Mouse (Mus musculus) c-Kit-positive CD71-negative TER-119-negative erythroid progenitor cells, embryonic 14.5 days (primary cell): ENCODE data around the gene Ccdc162.
"Not testable (repeated sequence)": the region's sequence is repeated elsewhere in the genome, so short reads cannot be mapped to it uniquely, and the experiment has no call there.

Source experiments
- DNase-seq: peaks from one replicate; pipeline ENCODE4 v3.0.0-alpha.2; 2013; ENCODE audit warnings: low read depth

Gene Ccdc162

DNA sequence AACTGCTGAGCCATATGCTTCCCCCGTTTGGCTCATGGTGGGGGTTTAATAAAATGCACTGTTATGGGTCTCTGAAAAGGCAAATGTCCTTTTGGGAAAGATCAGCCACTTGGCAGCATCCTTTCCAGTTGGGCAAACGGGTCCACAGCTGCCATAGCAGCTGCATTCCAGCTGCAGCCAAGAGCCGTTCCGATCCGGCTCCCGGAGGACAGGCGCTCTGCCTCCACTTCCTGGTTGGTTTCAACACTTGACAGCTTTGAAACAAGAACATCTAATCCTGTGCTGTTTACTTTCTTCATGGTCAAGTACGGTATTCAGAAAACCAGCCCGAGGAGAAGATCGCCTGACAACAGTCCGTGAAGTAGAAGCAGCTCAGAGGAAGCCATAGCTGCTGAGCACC, 19.4 kb downstream of the Ccdc162 start:
- no peak for DNase-seq

DNA sequence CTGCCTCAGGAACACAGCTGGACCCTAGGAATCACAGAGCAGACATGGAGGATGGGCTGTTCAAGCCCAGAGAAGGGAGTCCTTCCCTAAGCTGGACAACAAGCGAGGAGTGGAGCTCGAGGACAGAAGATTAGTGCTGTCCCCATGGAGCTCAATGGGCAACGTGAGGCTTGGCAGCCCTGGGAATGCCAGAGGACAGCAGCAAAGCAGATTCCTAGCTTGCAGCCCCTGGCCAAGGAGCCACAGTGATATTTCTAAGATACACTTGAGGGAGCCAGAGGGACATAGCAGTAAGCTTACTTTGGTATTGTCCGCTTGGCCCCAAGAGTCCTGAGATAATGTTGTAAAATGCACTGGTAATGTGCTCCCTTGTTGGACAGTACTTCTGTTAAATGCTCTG, 25.5 kb downstream of the Ccdc162 start:
- DNase-seq = no peak

DNA sequence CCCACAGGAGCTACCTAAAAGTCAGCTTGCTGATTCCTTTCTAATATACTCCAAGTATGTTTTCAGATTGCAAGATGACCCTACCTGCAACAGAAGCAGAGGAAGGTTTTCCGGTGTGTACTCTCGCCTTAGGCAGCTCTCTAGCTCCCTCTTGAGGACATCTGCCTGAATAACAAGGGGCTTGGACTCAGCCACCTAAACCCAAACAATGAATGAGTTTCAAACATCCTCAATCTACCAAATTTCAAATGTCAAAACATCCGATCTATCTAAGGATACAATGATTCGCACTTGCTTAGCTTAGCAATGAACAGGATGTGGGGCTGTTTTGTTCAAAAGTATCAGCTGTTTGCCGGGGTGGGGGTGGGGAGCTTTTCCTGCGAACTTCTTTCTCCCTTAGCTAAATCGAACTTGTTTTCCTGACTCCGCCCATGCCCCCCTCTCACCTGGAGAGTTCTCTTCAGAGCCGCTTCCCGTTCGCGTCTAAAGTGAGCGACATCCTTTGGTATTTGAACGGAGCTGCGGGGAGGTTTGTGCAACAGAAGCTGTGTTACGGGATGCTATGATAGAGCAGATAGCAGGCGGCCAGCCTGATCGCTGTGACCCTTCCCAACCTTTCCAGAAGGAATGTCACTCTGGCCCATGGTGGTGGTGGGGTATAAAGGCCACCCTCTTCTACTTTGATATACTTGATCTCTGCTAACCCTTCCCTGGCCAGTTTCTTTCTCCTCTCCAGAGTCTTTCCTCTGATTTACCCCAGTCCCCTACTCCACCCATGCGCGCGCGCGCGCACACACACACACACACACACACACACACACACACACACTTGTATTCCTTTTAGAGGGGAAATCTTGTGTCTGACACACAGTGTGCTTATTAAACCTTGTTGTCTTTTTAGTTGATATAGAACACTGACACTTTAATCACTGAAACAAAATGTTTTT, 26.2 kb downstream of the Ccdc162 start:
- DNase-seq = peak; percentile 74

DNA sequence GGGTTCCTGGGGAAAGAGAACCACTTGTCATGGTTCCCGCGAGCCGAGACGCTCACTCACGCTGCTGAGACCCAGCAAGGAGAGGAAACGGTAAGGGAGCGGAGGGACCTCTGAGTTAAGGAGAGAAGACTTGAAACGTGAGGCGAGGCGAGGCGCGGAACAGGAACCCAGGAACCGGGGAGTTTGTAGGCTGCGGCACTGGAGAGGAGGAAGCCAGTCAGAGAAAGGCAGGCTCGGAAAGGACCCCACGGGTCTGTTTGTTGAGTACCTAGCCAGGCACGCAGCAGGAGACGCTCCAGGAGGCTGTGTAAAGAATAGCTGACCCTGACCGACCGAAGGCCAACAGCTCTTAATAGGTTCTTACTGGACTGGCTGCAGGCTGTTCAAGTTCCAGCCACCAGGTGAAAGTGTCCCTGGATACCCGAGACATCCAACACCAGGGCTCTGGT, 31.9 kb downstream of the Ccdc162 start:
- DNase-seq = no peak

DNA sequence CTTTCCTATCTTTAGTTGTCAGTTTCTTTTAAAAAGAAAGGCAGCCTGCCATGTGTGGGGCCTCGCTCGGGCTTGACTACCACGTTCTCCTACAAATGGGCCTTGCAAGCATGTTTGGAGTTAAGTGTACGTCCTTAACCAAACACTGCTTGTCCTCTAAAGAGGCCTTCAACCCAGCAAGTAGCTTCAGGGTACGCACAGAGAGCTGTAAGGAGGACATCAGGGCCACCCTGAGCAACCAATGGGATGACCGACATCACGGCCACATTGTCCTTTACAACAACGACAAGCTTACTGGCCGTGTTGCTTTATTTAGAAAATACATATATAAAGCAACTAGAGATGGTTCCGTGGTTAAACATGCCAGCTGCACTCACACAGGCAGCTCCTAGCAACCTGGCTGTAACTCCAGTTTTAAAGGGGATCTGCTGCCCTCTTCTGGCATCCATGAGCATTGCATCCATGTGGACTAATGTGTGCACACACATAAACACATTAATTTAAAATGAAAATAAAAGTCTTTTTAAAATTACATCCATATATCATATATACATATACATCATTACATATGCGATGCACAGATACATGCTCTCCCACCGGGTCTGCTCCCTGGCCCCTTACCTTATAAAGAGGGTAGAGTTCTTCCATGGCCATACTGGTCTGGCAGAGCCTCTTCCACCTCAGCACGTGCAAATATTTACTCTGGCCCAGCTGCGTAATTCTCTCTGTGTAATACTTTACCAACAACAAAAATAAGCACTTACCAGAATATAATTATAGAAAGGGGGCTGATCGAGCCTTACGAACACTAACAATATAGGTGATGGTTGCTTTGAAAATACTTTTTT, 33.7 kb downstream of the Ccdc162 start:
- peak; percentile 77 for DNase-seq

DNA sequence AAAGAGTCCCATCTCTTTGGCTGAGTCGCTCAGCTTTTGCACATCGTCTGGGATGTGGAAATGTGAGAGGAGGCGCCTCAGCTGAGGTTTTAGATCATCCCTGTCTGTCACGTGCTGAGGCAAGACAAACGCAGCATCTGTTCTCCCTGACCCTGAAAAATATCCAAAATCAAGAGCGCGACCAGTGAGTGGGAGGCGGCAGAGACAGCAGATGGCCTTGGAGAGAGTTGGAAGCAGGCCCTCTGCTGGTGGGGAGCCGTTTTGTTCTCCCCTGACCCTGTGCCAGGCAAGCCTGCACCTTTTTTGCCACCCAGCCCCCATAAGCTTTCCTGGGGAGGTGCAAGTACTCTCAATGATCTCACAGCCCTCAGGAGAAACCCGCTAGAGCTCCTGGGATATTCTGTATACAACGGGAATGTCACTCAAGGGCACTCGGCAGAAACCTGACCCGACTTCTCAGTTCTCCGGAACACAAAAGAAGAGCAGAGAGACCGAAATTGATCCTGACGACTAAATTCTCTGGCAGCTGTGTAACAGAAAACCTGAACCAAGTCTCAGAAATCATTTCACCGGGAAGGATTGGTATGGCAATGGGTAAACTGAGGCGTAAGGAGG, 37.6 kb downstream of the Ccdc162 start:
- peak; percentile 39 for DNase-seq

DNA sequence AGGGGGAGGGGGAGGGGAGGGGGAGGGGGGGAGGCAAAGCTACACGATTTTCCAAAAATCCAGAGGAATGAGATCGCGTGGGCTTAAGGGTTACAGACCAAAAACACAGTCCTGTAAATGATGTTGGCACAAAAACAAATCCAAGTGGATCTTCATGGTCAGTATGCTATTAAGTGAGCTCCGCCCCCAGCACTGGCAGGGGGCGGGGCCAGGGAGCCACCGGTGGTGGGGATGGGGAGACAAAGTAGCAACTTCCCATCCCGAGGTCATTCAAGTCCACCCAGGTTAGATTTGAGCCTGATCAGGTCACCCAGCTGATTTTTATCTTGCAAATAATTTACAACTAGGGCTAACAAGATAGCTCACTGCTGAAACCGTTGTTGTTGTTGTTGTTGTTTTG, 39.0 kb downstream of the Ccdc162 start:
- no peak for DNase-seq

DNA sequence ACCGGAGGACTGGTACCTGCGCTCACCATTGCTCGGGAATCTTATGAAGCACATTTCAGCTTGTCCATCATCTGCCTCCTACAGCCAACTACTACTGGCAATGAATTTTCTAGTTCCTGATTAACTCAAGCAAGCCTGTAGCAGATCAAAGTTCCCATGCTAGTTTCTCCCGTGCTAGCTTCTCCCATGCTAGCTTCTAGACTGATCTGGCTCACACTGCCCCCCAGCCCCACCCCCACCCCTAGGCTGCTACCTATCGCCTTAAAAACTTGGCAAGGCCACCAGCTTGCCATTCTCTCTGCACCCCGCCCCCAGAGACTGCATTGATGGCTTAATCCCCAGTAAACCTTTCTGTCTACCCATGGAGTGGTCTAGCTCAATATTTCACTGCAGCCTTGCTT, 39.8 kb downstream of the Ccdc162 start:
- no peak for DNase-seq

DNA sequence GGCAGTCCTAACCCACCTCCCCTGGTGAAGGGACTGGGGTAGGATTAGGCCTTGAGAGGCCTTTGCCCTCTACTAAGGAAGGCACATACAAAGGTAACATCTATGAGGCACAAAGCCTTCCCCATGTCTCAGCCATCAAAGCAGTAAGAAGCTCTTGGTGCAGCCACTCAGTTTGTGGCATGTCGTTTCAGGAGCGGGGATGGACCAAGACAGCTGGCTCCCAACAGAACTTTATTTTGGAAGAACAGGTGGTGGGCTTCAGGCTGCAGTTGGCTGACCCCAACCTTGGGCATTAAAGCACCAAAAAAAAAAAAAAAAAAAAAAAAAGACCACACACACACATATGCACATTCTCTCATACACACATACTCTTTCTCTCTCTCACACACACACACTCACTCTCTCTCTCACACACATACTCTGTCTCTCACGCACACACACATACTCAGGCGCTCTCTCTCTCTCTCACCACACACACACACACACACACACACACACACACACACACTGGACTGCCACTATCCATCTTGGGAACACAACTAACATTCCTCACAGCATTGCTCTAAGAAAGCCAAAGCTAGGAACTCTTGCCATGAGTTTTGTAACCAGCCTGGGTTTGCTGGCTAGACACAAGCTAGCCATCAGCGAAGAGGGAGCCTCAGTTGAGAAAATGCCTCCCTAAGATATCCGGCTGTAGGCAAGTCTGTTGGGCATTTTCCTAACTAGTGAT, 40.4 kb downstream of the Ccdc162 start:
- DNase-seq = no peak

DNA sequence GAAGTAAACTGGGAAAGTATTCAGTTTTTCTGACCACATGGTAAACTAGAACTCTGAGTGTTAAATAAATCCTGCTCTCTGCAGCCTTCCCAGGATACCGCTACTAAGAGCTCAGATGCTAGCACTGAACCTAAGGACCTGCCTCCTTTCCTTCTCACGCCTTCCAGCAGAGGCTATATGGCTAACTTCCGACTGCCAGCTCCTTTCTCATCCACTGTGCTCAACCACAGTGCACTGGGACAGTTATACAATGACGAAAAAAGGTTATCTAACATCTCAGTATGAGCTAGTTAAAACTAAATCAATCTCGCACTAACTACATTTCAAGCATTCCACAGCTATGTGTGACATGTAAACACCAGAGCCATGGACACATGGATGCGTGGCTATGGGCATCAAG, 41.2 kb downstream of the Ccdc162 start:
- DNase-seq = no peak

DNA sequence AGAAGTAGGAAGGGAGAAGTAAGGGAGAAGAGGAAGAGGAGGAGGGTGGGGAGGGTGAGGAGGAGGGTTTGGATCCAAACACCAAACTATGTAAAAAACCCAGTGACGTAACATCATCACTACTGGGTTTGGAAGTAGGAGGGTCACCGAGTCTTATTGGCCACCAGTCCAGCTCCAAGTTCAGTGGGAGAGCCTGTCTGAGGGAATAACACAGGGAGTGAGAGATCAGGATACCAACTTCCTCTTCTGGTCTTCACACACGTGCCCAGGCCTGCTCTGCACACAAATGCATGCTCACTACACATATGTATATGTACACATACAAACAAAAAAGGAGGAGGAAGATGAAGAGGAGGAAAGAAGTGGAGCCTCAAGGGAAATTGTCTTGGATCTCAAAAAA, 42.1 kb downstream of the Ccdc162 start:
- no peak for DNase-seq

DNA sequence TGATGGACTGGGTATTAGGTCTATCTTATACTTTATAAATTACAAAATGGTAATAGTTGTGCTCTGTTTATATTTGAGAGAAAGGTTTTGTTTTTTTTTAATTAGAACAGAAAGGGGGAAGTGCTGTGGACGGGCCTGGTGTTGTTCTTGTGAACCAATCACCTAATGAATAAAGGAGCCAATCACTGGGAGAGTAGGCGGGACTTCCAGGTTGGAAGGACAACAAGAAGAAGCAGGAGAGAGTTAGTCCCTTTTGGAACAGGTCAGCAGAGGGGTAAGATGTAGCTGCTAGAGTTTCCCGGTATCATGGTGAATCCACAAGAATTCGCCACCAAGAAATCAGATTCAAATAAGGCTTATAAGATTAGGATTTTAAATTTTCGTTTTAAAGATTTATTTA, 46.2 kb downstream of the Ccdc162 start:
- no peak for DNase-seq

DNA sequence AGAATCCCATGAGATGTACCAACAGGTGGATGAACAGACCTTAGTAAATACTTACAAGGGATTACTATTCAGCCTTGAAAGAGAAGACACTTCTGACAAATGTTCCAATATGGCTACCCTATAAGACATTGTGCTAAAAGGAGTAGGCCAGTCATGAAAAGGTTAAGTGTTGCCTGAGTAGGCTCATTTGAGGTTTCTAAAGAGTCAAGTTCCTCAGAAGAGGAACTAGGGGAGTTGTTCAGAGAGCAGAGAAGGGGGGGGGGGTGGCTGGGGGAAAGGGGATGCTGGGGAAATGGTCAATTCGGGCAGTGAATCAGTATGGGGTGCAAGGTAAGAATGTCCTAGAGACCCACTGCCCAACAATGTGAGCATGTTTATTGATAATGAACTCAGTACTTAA, 50.9 kb downstream of the Ccdc162 start:
- no peak for DNase-seq

DNA sequence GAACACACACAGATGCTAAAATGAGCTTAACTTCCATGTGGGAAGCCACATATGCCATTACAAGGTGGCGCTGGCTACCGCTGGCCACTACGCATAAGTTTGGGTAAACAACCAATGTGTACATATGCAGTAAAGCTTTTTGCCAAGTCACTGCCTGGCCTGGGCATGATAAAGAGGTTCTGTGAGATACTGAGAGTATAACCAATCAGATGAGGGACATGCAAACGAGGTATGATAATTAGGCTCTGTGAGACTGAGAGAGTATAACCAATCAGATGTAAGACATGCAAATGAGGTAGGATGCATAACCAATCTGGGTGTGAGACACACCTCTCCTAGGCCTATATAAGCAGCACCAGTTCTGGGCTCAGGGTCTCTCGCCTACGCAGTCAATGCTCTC, 56.8 kb downstream of the Ccdc162 start:
- DNase-seq = not testable (repeated sequence)

DNA sequence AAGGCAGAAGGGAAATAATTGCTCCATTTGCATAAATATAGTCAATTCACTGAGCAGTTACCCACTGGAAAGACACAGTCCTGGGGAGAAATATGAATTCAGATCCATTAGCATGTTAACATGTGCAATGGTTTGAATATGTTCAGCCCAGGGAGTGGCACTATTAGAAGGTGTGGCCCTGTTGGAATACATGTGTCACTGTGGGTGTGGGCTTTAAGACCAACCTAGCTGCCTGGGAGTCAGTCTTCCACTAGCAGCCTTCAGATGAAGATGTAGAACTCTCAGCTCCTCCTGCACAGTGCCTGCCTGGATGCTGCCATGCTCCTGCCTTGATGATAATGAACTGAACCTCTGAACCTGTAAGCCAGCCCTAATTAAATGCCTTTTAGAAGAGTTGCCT, 60.8 kb downstream of the Ccdc162 start:
- DNase-seq = not testable (repeated sequence)

DNA sequence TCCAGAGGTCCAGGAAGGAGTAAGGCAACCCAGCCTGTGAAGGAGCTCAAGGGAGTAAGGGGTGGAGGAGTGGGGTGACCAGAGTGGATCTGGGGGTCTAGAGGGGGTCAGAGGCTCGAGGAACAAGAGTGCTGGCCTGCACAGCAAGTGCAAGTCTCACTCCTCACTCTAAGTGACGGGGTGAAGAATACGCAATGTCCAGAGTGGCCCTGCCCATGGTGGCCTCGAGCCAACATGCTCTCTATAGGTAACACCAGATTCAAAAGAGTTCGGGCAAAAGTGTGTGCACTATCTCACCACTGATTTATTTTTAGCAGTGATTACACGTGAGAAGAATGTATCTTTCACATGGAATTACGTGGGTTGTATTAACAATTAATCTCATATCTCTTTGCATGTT, 63.4 kb downstream of the Ccdc162 start:
- DNase-seq = no peak

DNA sequence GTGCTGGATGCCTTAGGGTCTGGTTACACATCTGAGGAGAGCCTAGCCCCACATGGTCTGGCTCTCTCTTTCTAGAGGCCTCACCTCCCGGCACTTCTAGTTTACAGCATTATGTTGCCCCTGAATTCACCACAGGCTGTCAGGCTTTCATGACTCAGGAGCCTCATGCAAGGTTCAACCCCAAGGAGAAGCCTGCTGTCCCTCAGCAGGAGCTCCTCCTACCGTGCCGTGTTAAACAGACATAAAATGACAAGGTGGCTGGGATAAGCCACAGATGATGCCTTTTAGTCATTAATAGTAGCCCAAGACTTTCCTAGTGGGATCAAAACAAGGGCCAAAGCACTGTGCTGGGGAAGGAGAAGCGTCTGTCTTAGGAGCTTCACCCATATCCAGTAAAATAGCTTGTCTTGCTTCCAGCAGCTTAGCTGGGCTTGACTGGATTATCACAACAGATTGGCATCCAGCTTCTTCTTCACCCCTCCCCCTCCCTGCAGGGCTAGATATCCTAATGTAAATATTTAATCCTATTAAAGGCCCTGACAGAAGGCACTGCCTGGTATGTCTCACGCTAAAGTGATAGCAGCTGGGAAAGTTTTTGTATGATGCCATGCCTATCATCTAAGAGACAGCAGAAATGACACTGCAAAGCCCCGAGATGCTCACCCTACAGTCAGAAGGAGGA, 64.2 kb downstream of the Ccdc162 start:
- DNase-seq = no peak

DNA sequence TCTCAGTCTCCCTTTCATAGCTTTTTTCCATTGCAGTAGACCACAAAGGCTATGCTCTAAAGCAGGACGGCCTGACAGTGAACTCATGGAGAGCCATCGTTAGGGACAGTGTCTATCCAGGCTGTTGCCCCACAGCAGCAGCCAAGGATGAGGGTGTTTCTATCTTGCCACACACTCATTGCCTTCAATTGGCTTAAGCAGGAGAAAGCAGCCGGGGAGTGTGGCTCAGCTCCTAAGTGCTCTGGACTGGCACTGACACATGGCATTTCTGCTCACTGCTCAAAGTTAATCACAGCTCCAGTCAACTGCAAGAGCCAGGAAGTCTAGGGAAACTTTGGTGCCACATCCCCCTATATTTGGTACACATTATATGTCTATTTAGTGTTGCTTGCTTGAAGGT, 64.9 kb downstream of the Ccdc162 start:
- DNase-seq = no peak

DNA sequence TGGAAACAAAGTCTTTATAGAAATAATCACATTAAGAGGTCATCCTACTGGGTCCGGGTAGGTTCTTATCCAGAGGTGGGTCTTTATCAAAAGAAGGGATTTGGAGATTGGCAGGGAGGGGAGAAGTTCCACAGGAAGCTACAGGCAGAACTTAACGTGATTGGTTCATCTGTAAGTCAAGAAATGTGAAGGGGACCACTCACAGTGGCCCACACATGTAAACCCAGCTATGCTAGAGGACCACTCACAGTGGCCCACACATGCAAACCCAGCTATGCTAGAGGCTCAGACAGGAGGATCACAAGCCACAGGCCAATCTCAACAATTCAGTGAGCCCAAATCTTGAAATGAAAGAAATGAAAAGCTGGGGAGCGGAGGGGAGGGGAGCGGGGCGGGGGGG, 67.2 kb downstream of the Ccdc162 start:
- DNase-seq = no peak

DNA sequence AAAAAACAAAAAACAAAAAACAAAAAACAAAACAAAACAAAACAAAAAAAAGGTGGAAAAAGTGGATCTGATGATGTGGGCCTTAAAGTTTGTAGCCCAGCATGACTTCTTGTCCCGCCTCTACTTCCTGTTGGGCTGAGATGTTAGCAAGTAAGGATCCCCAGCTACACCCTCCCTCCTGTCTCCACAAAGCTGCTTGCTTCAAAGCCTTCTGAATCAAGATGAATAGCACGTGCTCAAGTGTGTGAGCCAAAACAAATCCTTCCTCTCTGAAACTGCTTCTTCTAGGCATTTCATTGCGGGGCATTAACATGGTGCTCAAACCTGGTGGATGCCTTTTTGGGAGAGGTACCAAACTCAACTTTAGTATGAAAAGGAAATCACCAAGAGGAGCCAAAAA, 77.7 kb downstream of the Ccdc162 start:
- no peak for DNase-seq

DNA sequence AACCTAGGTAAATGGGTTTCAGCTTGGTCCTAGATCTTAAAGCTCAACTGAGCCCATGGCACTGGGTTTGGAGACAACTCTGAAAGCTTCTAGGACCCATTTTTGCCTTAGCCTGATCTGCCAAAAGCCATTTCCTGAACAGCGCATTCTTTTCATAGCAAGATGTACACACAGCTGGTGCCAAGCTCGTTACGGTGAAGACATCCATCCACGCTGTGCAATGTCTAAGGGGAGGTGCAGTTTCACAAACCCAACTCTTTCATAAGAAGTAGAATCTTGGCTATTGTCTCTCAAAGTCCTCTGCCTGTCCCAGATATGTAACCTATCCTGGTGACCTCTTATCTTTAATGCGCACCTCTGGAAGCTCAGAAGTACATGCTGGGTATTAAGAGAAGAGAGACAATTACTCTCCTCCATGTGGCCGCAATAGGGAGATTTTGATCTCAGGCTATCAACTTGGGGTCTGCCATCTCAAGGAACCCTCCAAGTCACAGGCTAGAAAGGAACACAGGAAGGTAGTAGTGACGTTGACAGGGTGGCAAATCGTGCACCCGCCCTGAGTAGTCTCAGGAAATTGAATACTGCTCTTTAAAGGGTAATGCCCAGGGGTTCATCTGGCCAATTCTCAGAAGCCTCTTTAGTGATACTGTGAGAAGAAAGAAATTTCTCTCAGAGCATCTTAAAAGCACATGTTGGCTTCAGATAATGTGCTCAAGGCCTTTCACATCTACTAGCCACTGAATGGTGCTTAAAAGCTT, 81.0 kb downstream of the Ccdc162 start:
- DNase-seq = no peak
